Mouse (Mus musculus) hindbrain, postnatal 0 days (tissue): ENCODE measurements around the gene Nme7. TPM values are rescaled to one million over a fixed set of nuclear protein-coding genes. Genes with fewer than 3 reads are reported as not detected.

Experiments used
- ATAC-seq: fragments of 200-750 bp; cut with Nextera tagmentation; 2 replicates; pipeline ENCODE4 v1.8.0; 2017; ENCODE audit warnings: mild to moderate bottlenecking, moderate TSS enrichment, moderate library complexity
- DNase-seq: peaks from one replicate; pipeline ENCODE4 v3.0.0-alpha.2; 2015; ENCODE audit warnings: low spot score
- H3K27ac ChIP-seq: fragments of 300-500 bp; sonication (generic); 2 replicates; pipeline ENCODE4 v1.5.1; 2014; ENCODE audit warnings: mild to moderate bottlenecking
- H3K27me3 ChIP-seq: fragments of 300-500 bp; sonication (generic); 2 replicates; pipeline ENCODE4 v1.6.1; 2014; ENCODE audit warnings: low read length, mixed read lengths; ENCODE audit not compliant: insufficient read depth
- H3K36me3 ChIP-seq: fragments of 300-500 bp; sonication (generic); 2 replicates; pipeline ENCODE4 v1.6.1; 2014; ENCODE audit warnings: low read length, mixed read lengths; ENCODE audit not compliant: insufficient read depth
- H3K4me1 ChIP-seq: fragments of 300-500 bp; sonication (generic); 2 replicates; pipeline ENCODE4 v1.6.1; 2014; ENCODE audit warnings: antibody characterized with exemption, low read length, mixed read lengths; ENCODE audit not compliant: insufficient read depth
- H3K4me2 ChIP-seq: fragments of 300-500 bp; sonication (generic); 2 replicates; pipeline ENCODE4 v1.6.1; 2014; ENCODE audit warnings: low read depth, mild to moderate bottlenecking, low read length, moderate library complexity, mixed read lengths
- H3K4me3 ChIP-seq: fragments of 300-500 bp; sonication (generic); 2 replicates; pipeline ENCODE4 v1.5.1; 2014; ENCODE audit warnings: low read length
- H3K9ac ChIP-seq: fragments of 300-500 bp; sonication (generic); replicated peaks from 2 replicates; pipeline ENCODE4 v1.6.1; 2014; ENCODE audit warnings: mild to moderate bottlenecking, low read length, moderate library complexity, mixed read lengths
- H3K9me3 ChIP-seq: fragments of 300-500 bp; sonication (generic); 2 replicates; pipeline ENCODE4 v1.6.1; 2016; ENCODE audit warnings: low read length, mixed read lengths
- CTCF ChIP-seq: IDR thresholded peaks from 2 replicates; pipeline ENCODE4 v1.5.1; 2016; ENCODE audit warnings: antibody characterized with exemption, control low read depth, low read depth
- WGBS: fragments of 180-500 bp; shearing (Covaris S2); extraction: QIAGEN DNeasy Blood & Tissue Kit; methylation state at CpG from one replicate; pipeline ENCODE4 v1.1.7; 2014; 5-methylcytosine and 5-hydroxymethylcytosine counted together
- polyA plus RNA-seq: library from polyadenylated mRNA; unstranded; fragments of >200 nt; fragmentation: Nextera tagmentation; extraction: Ambion mirVana; gene quantifications from 2 replicates; pipeline ENCODE4 v1.2.1, GENCODE M21; 2015
- total RNA-seq: library from RNA; depleted of rRNA; stranded (reverse); fragments of >200 nt; gene quantifications from 2 replicates; pipeline ENCODE4 v1.2.3, GENCODE M21; 2014

Gene Nme7
- total and polyA plus RNA-seq, 2 experiments from 2014 or later = 19.7 to 24.8 TPM

GRCm38 (mm10) chr1:164471632-164472031, 167.7 kb downstream of the Nme7 start:
- H3K27me3 ChIP-seq = no peaks in the 10 kb centered on the region
- H3K27ac ChIP-seq = no peak overlapping the region
- no peak overlapping the region for H3K9ac ChIP-seq
- 0 out of 2 replicates have a peak, but pooled peaks cover 8% of the 10 kb centered on the region for H3K4me1 ChIP-seq
- no peak for TF ChIP-seq CTCF
- no peak overlapping the region for H3K4me3 ChIP-seq
- WGBS = 90% methylated on average over 5 of the region's 5 CpGs
- no peaks in the 10 kb centered on the region for H3K36me3 ChIP-seq
- DNase-seq = no peak
- H3K9me3 ChIP-seq = no peaks in the 10 kb centered on the region
- H3K4me2 ChIP-seq = no peak overlapping the region
- ATAC-seq = no peak

- Histone ChIP-seq H3K27me3 (no peaks in the 10 kb centered on the region), H3K27ac (no peak overlapping the region), H3K4me2 (no peak overlapping the region), H3K9me3 (no peaks in the 10 kb centered on the region), H3K4me1 (0 out of 2 replicates have a peak, but pooled peaks cover 8% of the 10 kb centered on the region), H3K9ac (no peak overlapping the region), H3K36me3 (no peaks in the 10 kb centered on the region), H3K4me3 (no peak overlapping the region)
- 89% methylated on average over 7 of the region's 7 CpGs for WGBS
- no peak for DNase-seq
- no peak for TF ChIP-seq CTCF
- ATAC-seq = no peak
These were observed 169.5 kb downstream of the Nme7 start for GRCm38 (mm10) chr1:164473398-164473797.

- no peaks in the 10 kb centered on the region for H3K36me3 ChIP-seq
- 0 out of 2 replicates have a peak, but pooled peaks cover 8% of the 10 kb centered on the region for H3K4me1 ChIP-seq
- 77% methylated on average over 6 of the region's 6 CpGs for WGBS
- H3K9me3 ChIP-seq = no peaks in the 10 kb centered on the region
- H3K27me3 ChIP-seq = no peaks in the 10 kb centered on the region
- TF ChIP-seq CTCF = no peak
- H3K4me3 ChIP-seq = no peak overlapping the region
- DNase-seq = no peak
- no peak overlapping the region for H3K9ac ChIP-seq
- ATAC-seq = no peak
- H3K4me2 ChIP-seq = no peak overlapping the region
- H3K27ac ChIP-seq = no peak overlapping the region
These were observed 170.4 kb downstream of the Nme7 start for GRCm38 (mm10) chr1:164474310-164474709.

GRCm38 (mm10) chr1:164474778-164475511, 171.0 kb downstream of the Nme7 start:
- Histone ChIP-seq H3K9me3 (no peaks in the 10 kb centered on the region), H3K9ac (no peak overlapping the region), H3K4me1 (0 out of 2 replicates have a peak, but pooled peaks cover 8% of the 10 kb centered on the region), H3K27ac (no peak overlapping the region), H3K4me3 (no peak overlapping the region), H3K36me3 (no peaks in the 10 kb centered on the region), H3K4me2 (no peak overlapping the region), H3K27me3 (no peaks in the 10 kb centered on the region)
- 44% methylated on average over 7 of the region's 7 CpGs for WGBS
- no peak for TF ChIP-seq CTCF
- DNase-seq (peak; percentile 72), ATAC-seq (peak; percentile 74)

- DNase-seq = peak; percentile 16
- H3K4me2 ChIP-seq = no peak overlapping the region
- H3K4me3 ChIP-seq = no peak overlapping the region
- H3K36me3 ChIP-seq = no peaks in the 10 kb centered on the region
- no peaks in the 10 kb centered on the region for H3K27me3 ChIP-seq
- no peak overlapping the region for H3K27ac ChIP-seq
- 79% methylated on average over 4 of the region's 4 CpGs for WGBS
- H3K9me3 ChIP-seq = no peaks in the 10 kb centered on the region
- TF ChIP-seq CTCF = no peak
- H3K9ac ChIP-seq = no peak overlapping the region
- H3K4me1 ChIP-seq = 0 out of 2 replicates have a peak, but pooled peaks cover 8% of the 10 kb centered on the region
- no peak for ATAC-seq
These were observed 172.0 kb downstream of the Nme7 start for GRCm38 (mm10) chr1:164475895-164476294.

GRCm38 (mm10) chr1:164480755-164481644, 177.1 kb downstream of the Nme7 start:
- 85% methylated on average over 5 of the region's 5 CpGs for WGBS
- DNase-seq = no peak

More at GRCm38 (mm10) chr1:164480755-164481644, 177.1 kb downstream of the Nme7 start:
- Histone ChIP-seq H3K4me3 (no peak overlapping the region), H3K4me1 (no peaks in the 10 kb centered on the region), H3K36me3 (no peaks in the 10 kb centered on the region), H3K9ac (no peak overlapping the region), H3K4me2 (no peak overlapping the region), H3K9me3 (no peaks in the 10 kb centered on the region), H3K27me3 (no peaks in the 10 kb centered on the region), H3K27ac (no peak overlapping the region)
- no peak for TF ChIP-seq CTCF
- ATAC-seq = no peak
